Comparison of ENCODE assay signal across 9 mouse cellular contexts in the genomic region with DNA sequence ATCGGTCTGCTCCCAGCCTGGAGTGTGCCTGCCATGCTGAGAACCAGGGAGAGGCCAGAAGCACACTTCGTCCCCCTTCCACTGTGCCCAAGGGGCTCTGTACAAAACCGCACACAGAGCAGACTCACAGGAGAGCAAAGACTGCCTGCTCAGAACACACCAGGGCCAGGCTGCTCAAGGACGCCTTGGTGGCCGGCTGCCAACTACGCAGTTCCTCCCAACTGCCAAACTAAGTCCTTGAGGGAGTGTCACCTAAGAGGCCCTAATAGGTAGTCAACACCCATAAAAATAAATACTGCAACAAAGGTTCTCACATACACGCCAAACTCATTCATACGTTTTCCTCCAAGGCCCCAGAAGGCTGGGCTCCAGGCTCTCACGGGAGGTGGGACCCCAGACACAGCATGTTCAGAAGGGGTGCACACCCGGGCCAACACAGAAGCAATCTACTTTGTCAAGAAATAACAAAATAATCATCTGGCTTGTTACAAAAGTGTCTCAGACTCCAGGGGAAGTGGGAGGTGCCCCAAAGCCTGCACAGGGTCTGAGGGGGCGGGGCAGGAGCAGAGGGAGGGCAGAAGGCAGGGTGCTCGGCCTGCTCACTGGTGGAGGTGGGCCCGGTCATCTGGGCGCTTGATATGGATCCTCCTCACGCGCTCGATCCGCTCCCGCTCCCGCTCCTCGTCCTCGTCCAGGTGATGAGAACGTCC. TPM values are rescaled to one million over a fixed set of nuclear protein-coding genes. Genes with fewer than 3 reads are reported as not detected.
DNase-seq lines count a peak whose midpoint lies in the region; ATAC-seq and TF ChIP-seq lines count a peak whose summit lies in the region.
"Had no signal": no experiment of that assay in that cellular context is flagged by ENCODE, and none has a peak within 500 bp of the region (broad histone marks: within the 10 kb centered on the region; RNA-seq: fewer than 3 reads in every experiment).

No protein-coding gene starts in this region.

- no peaks in the 10 kb centered on the region for H3K9me3 ChIP-seq in kidney, postnatal 0 days (replicated peaks; ENCODE audit: low read length)
- H3K9me3 ChIP-seq in kidney, embryonic 16.5 days (ENCODE audit: low read length), result no peaks in the 10 kb centered on the region
- H3K9me3 ChIP-seq: hindbrain, embryonic 15.5 days had no signal

- peak; percentile 39 for DNase-seq in kidney, postnatal 0 days (ENCODE audit: low spot score)
- peak; percentile 54 to 58 for DNase-seq in kidney, postnatal 4 days
- no peak for DNase-seq in thymus, postnatal 10 days (ENCODE audit: low spot score in 2 of 2)
- DNase-seq in left cerebral cortex, postnatal 25 days (ENCODE audit: low spot score in 2 of 2), result no peak
- no peak for DNase-seq in left cerebral cortex, adult 2 months (ENCODE audit: extremely low spot score in 1 of 2, low spot score in 2 of 2)

- peaks cover 80% of the 10 kb centered on the region for H3K36me3 ChIP-seq in kidney, postnatal 0 days (ENCODE audit: insufficient read depth, low read length)
- H3K36me3 ChIP-seq in kidney, embryonic 16.5 days (ENCODE audit: insufficient read depth, low read length), result peaks cover 77% of the 10 kb centered on the region
- H3K36me3 ChIP-seq in small intestine, adult 2 months (ENCODE audit: control insufficient read depth, insufficient read depth, low read length), result peaks cover 81% of the 10 kb centered on the region

- H3K4me2 ChIP-seq in kidney, postnatal 0 days (ENCODE audit: low read length), result no peak overlapping the region
- H3K4me2 ChIP-seq in kidney, embryonic 16.5 days (replicated peaks; ENCODE audit: low read depth, low read length), result no peak overlapping the region
- H3K4me2 ChIP-seq: hindbrain, embryonic 15.5 days had no signal

- 0 out of 2 replicates have a peak overlapping the region, but pooled peaks have one; percentile 13 for H3K27ac ChIP-seq in kidney, postnatal 0 days
- no peak overlapping the region; the same call in 1 of the 2 replicates for H3K27ac ChIP-seq in kidney, embryonic 16.5 days (ENCODE audit: low read length)
- H3K27ac ChIP-seq in small intestine, adult 2 months (ENCODE audit: insufficient read depth, low read depth, low read length), result peak overlapping the region; percentile 78
- no peak overlapping the region for H3K27ac ChIP-seq in left cerebral cortex, adult 2 months
- H3K27ac ChIP-seq: hindbrain, embryonic 15.5 days had no signal

- no peak overlapping the region for H3K4me3 ChIP-seq in kidney, postnatal 0 days (replicated peaks; ENCODE audit: low read depth, low read length)
- H3K4me3 ChIP-seq in kidney, embryonic 16.5 days (ENCODE audit: low read length), result no peak overlapping the region
- peak overlapping the region; percentile 23 for H3K4me3 ChIP-seq in small intestine, adult 2 months (ENCODE audit: low read depth, low read length)
- no peak overlapping the region for H3K4me3 ChIP-seq in left cerebral cortex, adult 2 months
- H3K4me3 ChIP-seq: hindbrain, embryonic 15.5 days had no signal

- no peak overlapping the region for H3K9ac ChIP-seq in kidney, postnatal 0 days (ENCODE audit: low read depth, low read length)
- H3K9ac ChIP-seq in kidney, embryonic 16.5 days (replicated peaks; ENCODE audit: low read length), result no peak overlapping the region
- H3K9ac ChIP-seq: hindbrain, embryonic 15.5 days had no signal

- TF ChIP-seq POLR2A in small intestine, adult 2 months (IDR thresholded peaks at IDR 0.05; ENCODE audit: low read depth, low read length), result no peak

- no peaks in the 10 kb centered on the region for H3K27me3 ChIP-seq in kidney, postnatal 0 days (ENCODE audit: insufficient read depth, low read length)
- H3K27me3 ChIP-seq in kidney, embryonic 16.5 days (ENCODE audit: insufficient read depth, low read length), result no peaks in the 10 kb centered on the region
- H3K27me3 ChIP-seq in small intestine, adult 2 months (ENCODE audit: control insufficient read depth, insufficient read depth, low read length), result no peaks in the 10 kb centered on the region; the same call in 1 of the 2 replicates
- H3K27me3 ChIP-seq: hindbrain, embryonic 15.5 days had no signal

- no peak for ATAC-seq in kidney, postnatal 0 days (replicated peaks; ENCODE audit: low FRiP score, low read depth)
- no peak for ATAC-seq in kidney, embryonic 16.5 days (ENCODE audit: low FRiP score, low TSS enrichment)
- ATAC-seq in common myeloid progenitor, adult 5-6 weeks (replicated peaks; ENCODE audit: low read depth, poor library complexity, severe bottlenecking), result peak; percentile 60

- H3K4me1 ChIP-seq in kidney, postnatal 0 days (replicated peaks; ENCODE audit: insufficient read depth, low read length), result peaks cover 9% of the 10 kb centered on the region
- H3K4me1 ChIP-seq in kidney, embryonic 16.5 days (ENCODE audit: insufficient read depth, low read length), result peaks cover 13% of the 10 kb centered on the region
- H3K4me1 ChIP-seq in small intestine, adult 2 months (ENCODE audit: control insufficient read depth, insufficient read depth, insufficient read length, low read length), result peaks cover 17% of the 10 kb centered on the region

- TF ChIP-seq CTCF in kidney, postnatal 0 days (IDR thresholded peaks at IDR 0.05; ENCODE audit: low read depth), result no peak
- no peak for TF ChIP-seq CTCF in small intestine, adult 2 months (IDR thresholded peaks at IDR 0.05; ENCODE audit: extremely low read depth, insufficient read length, insufficient replicate concordance, low read depth, low read length)
- no peak for TF ChIP-seq CTCF in left cerebral cortex, adult 2 months (IDR thresholded peaks at IDR 0.05)

- WGBS in kidney, postnatal 0 days, result 71% methylated on average over 23 of the region's 23 CpGs
- 74% methylated on average over 23 of the region's 23 CpGs for WGBS in kidney, embryonic 16.5 days
- 17% methylated on average over 23 of the region's 23 CpGs for WGBS in small intestine, adult 2 months

- intact Hi-C loops in left cerebral cortex, postnatal 25 days (cut with DNase I), result no loop called here
- intact Hi-C loops in left cerebral cortex, adult 2 months (cut with DNase I), result no loop called here

RNA-seq across cellular contexts. Expression of gene Kctd10, which starts 15.1 kb away (rescaled TPM):
- polyA plus RNA-seq in kidney, postnatal 0 days (2015; fragmentation: Nextera tagmentation; extraction: Ambion mirVana), result 80.5 and 89.7 TPM in 2 replicates
- 116 and 124 TPM in 2 replicates for polyA plus RNA-seq in kidney, embryonic 16.5 days (2015; fragmentation: Nextera tagmentation; extraction: Ambion mirVana)
- 51.3 and 57.5 TPM in 2 replicates for total RNA-seq in common myeloid progenitor, adult 5-6 weeks (2017)
- polyA plus RNA-seq in small intestine, adult 2 months (2012; rRNA removed), result 47.1 and 80.2 TPM in 2 replicates
- total RNA-seq in left cerebral cortex, postnatal 25 days (2021), result 10 to 100 TPM; 47.6 to 53.0 TPM
- total RNA-seq in left cerebral cortex, adult 2 months (2021), result 10 to 100 TPM; 56.8 to 58.8 TPM

RNA-seq across cellular contexts. Expression of gene Ube3b, which starts 15.2 kb away (rescaled TPM):
- 28.6 and 30.8 TPM in 2 replicates for polyA plus RNA-seq in kidney, postnatal 0 days (2015; fragmentation: Nextera tagmentation; extraction: Ambion mirVana)
- polyA plus RNA-seq in kidney, embryonic 16.5 days (2015; fragmentation: Nextera tagmentation; extraction: Ambion mirVana), result 51.5 and 54.0 TPM in 2 replicates
- total RNA-seq in common myeloid progenitor, adult 5-6 weeks (2017), result 15.9 and 25.2 TPM in 2 replicates
- 36.6 and 76.1 TPM in 2 replicates for polyA plus RNA-seq in small intestine, adult 2 months (2012; rRNA removed)
- 10 to 100 TPM; 74.7 to 88.0 TPM for total RNA-seq in left cerebral cortex, postnatal 25 days (2021)
- 10 to 100 TPM; 79.6 to 83.8 TPM for total RNA-seq in left cerebral cortex, adult 2 months (2021)

Comparison
In these comparisons a context has a peak if more than half of its experiments do, and no peak if none do; other contexts are left out.
1. H3K27ac ChIP-seq: peak in kidney, postnatal 0 days (single experiment) and small intestine, adult 2 months (single experiment); none in kidney, embryonic 16.5 days (single experiment) and left cerebral cortex, adult 2 months (single experiment).
2. DNase-seq: peak in kidney, postnatal 0 days (single experiment) and kidney, postnatal 4 days (2 of 2); none in thymus, postnatal 10 days (0 of 2), left cerebral cortex, postnatal 25 days (0 of 2) and left cerebral cortex, adult 2 months (0 of 2).